Mouse (Mus musculus): ENCODE results near the gene Car4. TPM values are rescaled to one million over a fixed set of nuclear protein-coding genes. Genes with fewer than 3 reads are reported as not detected.

Gene Car4
- polyA plus RNA-seq (2017; shearing (Covaris generic)), result not detected

DNA sequence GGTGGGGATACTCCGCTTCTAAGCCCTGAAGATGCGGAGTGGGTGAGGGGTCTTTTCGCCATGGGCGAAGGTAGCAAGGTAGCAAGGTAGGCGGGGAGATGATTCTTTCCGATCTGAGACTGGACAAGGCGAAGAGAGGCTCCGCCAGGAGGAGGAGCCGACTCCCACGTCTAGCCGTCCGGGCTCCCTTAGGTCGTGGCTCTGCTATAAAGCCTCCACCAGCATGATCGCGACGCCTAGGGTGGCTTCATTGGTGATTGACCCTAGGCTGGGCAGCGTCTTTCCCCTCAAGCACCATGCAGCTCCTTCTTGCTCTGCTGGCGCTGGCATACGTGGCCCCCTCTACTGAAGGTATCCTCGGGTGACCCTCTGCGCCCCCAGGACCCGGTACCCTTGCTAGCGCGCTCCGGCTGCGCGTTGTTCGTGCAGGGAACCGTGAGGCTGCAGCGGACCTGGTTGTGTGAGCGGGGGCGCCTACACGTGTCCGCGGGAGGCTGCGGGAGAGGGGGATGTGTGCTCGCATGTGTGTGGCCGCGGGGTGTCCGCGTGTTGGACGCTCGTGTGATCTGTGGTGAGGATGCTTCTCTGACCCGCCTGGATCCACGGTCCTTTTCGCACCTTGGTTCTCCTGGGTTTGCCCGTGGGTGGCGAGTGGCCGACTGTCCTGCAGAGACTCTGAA lies at the start of gene Car4:
Gene Car4, plus strand, starts transcription at position 196 of the 680 bp plus-strand sequence.

DNA sequence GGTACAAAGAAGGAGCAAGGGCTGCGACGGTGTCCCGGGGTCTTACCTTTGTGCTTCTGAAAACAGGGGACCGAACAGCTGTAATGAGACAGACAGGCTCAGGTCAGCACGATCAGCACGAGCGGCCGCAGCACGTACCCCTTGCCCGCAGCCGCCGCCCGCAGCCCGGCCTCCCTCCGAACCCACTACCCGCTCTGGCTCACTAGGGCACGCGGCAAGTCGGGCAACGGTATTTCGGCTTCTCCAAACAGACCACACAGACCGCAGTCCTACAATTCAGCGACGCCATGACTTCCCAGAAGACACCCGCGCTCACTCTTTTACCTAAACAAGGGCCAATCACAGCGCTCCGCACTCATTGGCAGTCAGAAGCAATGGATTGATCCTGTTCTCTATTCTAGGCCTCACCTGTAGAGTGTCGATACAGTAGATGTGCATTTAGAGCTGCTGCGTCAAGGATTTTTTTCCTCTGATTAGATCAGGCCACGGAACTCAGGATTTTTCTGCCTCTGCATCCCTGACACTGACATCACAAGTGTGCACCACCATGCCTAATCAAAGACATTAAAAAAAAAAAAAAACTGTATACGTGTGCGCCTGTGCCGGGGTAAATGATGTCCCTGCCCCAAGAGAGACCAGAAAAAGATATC lies 41.4 kb upstream of the Car4 start, which contains the start of gene Znhit3:
Gene Znhit3, minus strand, starts transcription at position 314 of the 650 bp plus-strand sequence.

Other genes with a start within 250 kb of the Car4 start
- 21.3 TPM for gene Mrm1, start 138.3 kb upstream of the Car4 start, polyA plus RNA-seq (2017; shearing (Covaris generic))
- 27.1 TPM for gene Dhrs11, start 128.8 kb upstream of the Car4 start, polyA plus RNA-seq (2017; shearing (Covaris generic))
- 113 TPM for gene Ggnbp2, start 87.0 kb upstream of the Car4 start, polyA plus RNA-seq (2017; shearing (Covaris generic))
- gene Myo19, start 77.6 kb upstream of the Car4 start, polyA plus RNA-seq (2017; shearing (Covaris generic)), result 2.4 TPM
- 5.8 TPM for gene Pigw, start 77.5 kb upstream of the Car4 start, polyA plus RNA-seq (2017; shearing (Covaris generic))
- gene Znhit3, start 41.4 kb upstream of the Car4 start, polyA plus RNA-seq (2017; shearing (Covaris generic)), result 40.2 TPM
- 17.1 TPM for gene Usp32, start 182.4 kb downstream of the Car4 start, polyA plus RNA-seq (2017; shearing (Covaris generic))
- gene 1700125H20Rik, start 212.6 kb downstream of the Car4 start, polyA plus RNA-seq (2017; shearing (Covaris generic)), result not detected

All from CD4-positive, CD25-positive, alpha-beta regulatory T cell, adult 9 weeks (primary cell).